Mouse (Mus musculus): Measurements from ENCODE around the gene Gga2. TPM values are rescaled to one million over a fixed set of nuclear protein-coding genes. Genes with fewer than 3 reads are reported as not detected.

Gene Gga2
- polyA plus RNA-seq, 2 experiments: 18.2 to 23.5 TPM

- Histone ChIP-seq H3K9ac (replicated peaks) (no peak overlapping the region), H3K4me3 (ENCODE audit: insufficient read depth in 1 of 2, low read depth in 2 of 2, low read length in 2 of 2) (no peak overlapping the region), H3K9me3 (ENCODE audit: control insufficient read depth, low read length) (no peaks in the 10 kb centered on the region), H3K4me2 (ENCODE audit: low read depth) (no peak overlapping the region), H3K4me1 (replicated peaks; ENCODE audit: control insufficient read depth in 2 of 2, insufficient read depth in 2 of 2, low read length in 1 of 2) (peaks cover 2 to 21% of the 10 kb centered on the region in 2 experiments; a peak in 3 of 4 replicates), H3K27ac (no peak overlapping the region), H3K36me3 (replicated peaks; ENCODE audit: control insufficient read depth, insufficient read depth, low read depth) (no peaks in the 10 kb centered on the region), H3K27me3 (ENCODE audit: control insufficient read depth, insufficient read depth, low read length) (no peaks in the 10 kb centered on the region)
- no peak for TF ChIP-seq EP300 (IDR thresholded peaks at IDR 0.05; ENCODE audit: low read depth)
- no peak for TF ChIP-seq CTCF (IDR thresholded peaks at IDR 0.05; ENCODE audit: low read depth)
- ATAC-seq (ENCODE audit: insufficient read depth) (peak; percentile 29; the same call in 1 of the 2 replicates), DNase-seq (ENCODE audit: low read depth in 3 of 3, low spot score in 3 of 3) (no peak)
- WGBS (ENCODE audit: insufficient replicate concordance): 14% methylated on average over 1 of the region's 1 CpGs
Observed at GRCm38 (mm10) chr7:122045711-122046110, 24.7 kb upstream of the Gga2 start.

- 60% methylated on average over 4 of the region's 4 CpGs for WGBS (ENCODE audit: insufficient replicate concordance)
- no peaks in the 10 kb centered on the region for H3K9me3 ChIP-seq (ENCODE audit: control insufficient read depth, low read length)
- H3K27me3 ChIP-seq (ENCODE audit: control insufficient read depth, insufficient read depth, low read length): no peaks in the 10 kb centered on the region
- ATAC-seq (ENCODE audit: insufficient read depth) (no peak), DNase-seq (ENCODE audit: low read depth in 3 of 3, low spot score in 3 of 3) (no peak)
- no peaks in the 10 kb centered on the region for H3K36me3 ChIP-seq (replicated peaks; ENCODE audit: control insufficient read depth, insufficient read depth, low read depth)
- peaks cover 2 to 21% of the 10 kb centered on the region in 2 experiments; a peak in 3 of 4 replicates for H3K4me1 ChIP-seq (replicated peaks; ENCODE audit: control insufficient read depth in 2 of 2, insufficient read depth in 2 of 2, low read length in 1 of 2)
- no peak for TF ChIP-seq EP300 (IDR thresholded peaks at IDR 0.05; ENCODE audit: low read depth)
- TF ChIP-seq CTCF (IDR thresholded peaks at IDR 0.05; ENCODE audit: low read depth): no peak
- no peak overlapping the region for H3K9ac ChIP-seq (replicated peaks)
- no peak overlapping the region for H3K4me2 ChIP-seq (ENCODE audit: low read depth)
- no peak overlapping the region for H3K27ac ChIP-seq
- no peak overlapping the region for H3K4me3 ChIP-seq (ENCODE audit: insufficient read depth in 1 of 2, low read depth in 2 of 2, low read length in 2 of 2)
Observed at GRCm38 (mm10) chr7:122045181-122045634, 24.2 kb upstream of the Gga2 start.

- Histone ChIP-seq H3K9me3 (ENCODE audit: control insufficient read depth, low read length) (no peaks in the 10 kb centered on the region), H3K4me1 (replicated peaks; ENCODE audit: control insufficient read depth in 2 of 2, insufficient read depth in 2 of 2, low read length in 1 of 2) (peaks cover 2 to 21% of the 10 kb centered on the region in 2 experiments; a peak in 3 of 4 replicates), H3K27me3 (ENCODE audit: control insufficient read depth, insufficient read depth, low read length) (no peaks in the 10 kb centered on the region), H3K4me2 (ENCODE audit: low read depth) (no peak overlapping the region), H3K4me3 (ENCODE audit: insufficient read depth in 1 of 2, low read depth in 2 of 2, low read length in 2 of 2) (no peak overlapping the region), H3K36me3 (replicated peaks; ENCODE audit: control insufficient read depth, insufficient read depth, low read depth) (no peaks in the 10 kb centered on the region; the same call in 1 of the 2 replicates), H3K9ac (replicated peaks) (no peak overlapping the region), H3K27ac (no peak overlapping the region)
- ATAC-seq (ENCODE audit: insufficient read depth) (no peak), DNase-seq (ENCODE audit: low read depth in 3 of 3, low spot score in 3 of 3) (no peak)
- 70% methylated on average over 8 of the region's 8 CpGs for WGBS (ENCODE audit: insufficient replicate concordance)
- no peak for TF ChIP-seq CTCF (IDR thresholded peaks at IDR 0.05; ENCODE audit: low read depth)
- no peak for TF ChIP-seq EP300 (IDR thresholded peaks at IDR 0.05; ENCODE audit: low read depth)
Observed at GRCm38 (mm10) chr7:122044106-122044505, 23.1 kb upstream of the Gga2 start.

- Histone ChIP-seq H3K36me3 (replicated peaks; ENCODE audit: control insufficient read depth, insufficient read depth, low read depth) (no peaks in the 10 kb centered on the region; the same call in 1 of the 2 replicates), H3K4me1 (replicated peaks; ENCODE audit: control insufficient read depth in 2 of 2, insufficient read depth in 2 of 2, low read length in 1 of 2) (no peaks in the 10 kb centered on the region), H3K9me3 (ENCODE audit: control insufficient read depth, low read length) (no peaks in the 10 kb centered on the region), H3K27ac (no peak overlapping the region), H3K9ac (replicated peaks) (no peak overlapping the region), H3K4me3 (ENCODE audit: insufficient read depth in 1 of 2, low read depth in 2 of 2, low read length in 2 of 2) (no peak overlapping the region), H3K27me3 (ENCODE audit: control insufficient read depth, insufficient read depth, low read length) (no peaks in the 10 kb centered on the region), H3K4me2 (ENCODE audit: low read depth) (no peak overlapping the region)
- 17% methylated on average over 2 of the region's 2 CpGs for WGBS (ENCODE audit: insufficient replicate concordance)
- TF ChIP-seq CTCF (IDR thresholded peaks at IDR 0.05; ENCODE audit: low read depth): peak; percentile 58
- TF ChIP-seq EP300 (IDR thresholded peaks at IDR 0.05; ENCODE audit: low read depth): no peak
- DNase-seq (ENCODE audit: low read depth in 3 of 3, low spot score in 3 of 3) (no peak), ATAC-seq (ENCODE audit: insufficient read depth) (no peak)
Observed at GRCm38 (mm10) chr7:122034348-122034747, 13.3 kb upstream of the Gga2 start.

- Histone ChIP-seq H3K27ac (no peak overlapping the region), H3K27me3 (ENCODE audit: control insufficient read depth, insufficient read depth, low read length) (no peaks in the 10 kb centered on the region), H3K4me3 (ENCODE audit: insufficient read depth in 1 of 2, low read depth in 2 of 2, low read length in 2 of 2) (no peak overlapping the region), H3K9me3 (ENCODE audit: control insufficient read depth, low read length) (no peaks in the 10 kb centered on the region), H3K4me1 (replicated peaks; ENCODE audit: control insufficient read depth in 2 of 2, insufficient read depth in 2 of 2, low read length in 1 of 2) (no peaks in the 10 kb centered on the region), H3K4me2 (ENCODE audit: low read depth) (no peak overlapping the region), H3K9ac (replicated peaks) (no peak overlapping the region), H3K36me3 (replicated peaks; ENCODE audit: control insufficient read depth, insufficient read depth, low read depth) (no peaks in the 10 kb centered on the region)
- ATAC-seq (ENCODE audit: insufficient read depth) (no peak), DNase-seq (ENCODE audit: low read depth in 3 of 3, low spot score in 3 of 3) (no peak)
- TF ChIP-seq EP300 (IDR thresholded peaks at IDR 0.05; ENCODE audit: low read depth) (no peak), CTCF (IDR thresholded peaks at IDR 0.05; ENCODE audit: low read depth) (no peak)
- 29% methylated on average over 3 of the region's 3 CpGs for WGBS (ENCODE audit: insufficient replicate concordance)
Observed at GRCm38 (mm10) chr7:122033371-122033770, 12.3 kb upstream of the Gga2 start.

Data from liver, embryonic 14.5 days (tissue).